Mouse (Mus musculus) inflammation-experienced regulatory T-cells (primary cell): Measurements from ENCODE around the gene Shb. TPM values are rescaled to one million over a fixed set of nuclear protein-coding genes. Genes with fewer than 3 reads are reported as not detected.

Experiments used
- polyA plus RNA-seq, 2 experiments: library from polyadenylated mRNA; unstranded; fragments of 100-300 nt; shearing (Covaris generic); gene quantifications; one replicate each; pipeline ENCODE4 v1.2.1; 2017

The Shb gene
- polyA plus RNA-seq: 1 to 10 TPM; 1.4 to 1.5 TPM

DNA sequence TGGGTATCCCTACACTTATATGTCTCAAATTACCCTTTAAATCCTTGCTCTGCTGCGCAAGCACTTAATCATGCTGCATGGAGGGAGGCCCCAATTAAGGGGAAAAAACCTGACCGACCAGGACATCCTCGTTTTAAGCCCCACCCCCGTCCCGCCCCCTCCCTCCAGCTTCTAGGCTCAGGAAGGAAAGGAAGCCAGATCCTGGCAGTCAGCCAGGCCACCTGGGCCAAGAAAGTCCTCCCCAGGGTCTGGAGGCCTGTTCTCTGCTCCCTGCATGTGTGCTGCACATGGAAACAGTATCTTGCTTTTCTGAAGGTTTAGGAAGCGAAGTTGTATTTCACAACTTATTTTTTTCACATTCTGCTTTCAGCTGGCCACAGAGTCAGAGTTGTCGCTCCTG is at the start of gene Shb:
TSS of gene Shb (minus strand) at position 96 of the 400 bp plus-strand sequence.

DNA sequence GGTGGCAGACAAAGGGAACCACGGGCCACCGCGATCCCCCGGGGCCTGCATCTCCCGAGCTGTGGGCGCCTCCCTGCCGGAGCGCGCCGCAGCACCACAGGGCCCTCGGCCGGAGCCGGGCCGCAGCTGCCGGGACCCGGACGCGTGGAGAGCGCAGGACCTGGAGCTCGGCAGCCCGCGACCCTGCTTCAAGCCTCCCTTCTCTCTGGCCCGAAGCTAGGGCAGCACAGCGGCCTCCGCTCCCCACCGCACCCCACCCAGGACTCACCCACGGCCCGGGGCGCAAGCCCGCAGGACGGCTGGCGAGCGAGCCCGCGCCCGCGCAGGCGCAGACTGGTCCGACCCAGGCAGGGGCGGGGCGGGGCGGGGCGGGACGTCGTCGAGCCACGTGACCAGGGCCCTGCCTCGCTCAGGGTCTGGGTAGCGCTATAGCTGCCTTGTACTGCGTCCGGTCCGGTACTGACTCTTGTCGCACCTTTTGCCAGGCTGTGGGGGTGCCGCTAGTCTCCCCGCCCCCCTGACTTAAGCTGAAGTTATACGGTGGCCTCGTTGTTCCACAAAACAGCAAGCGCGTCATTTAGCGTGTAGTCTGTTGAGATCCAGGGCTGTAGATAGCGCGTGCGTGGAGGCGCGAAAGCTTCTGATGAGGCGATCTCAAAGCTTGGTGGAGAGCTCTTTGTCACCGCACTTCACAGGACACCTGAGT is 123.7 kb downstream of the Shb start, which contains the start of gene Slc25a51:
TSS of gene Slc25a51 (minus strand) at position 340 of the 706 bp plus-strand sequence.

Other genes with a start within 250 kb of the Shb start
- 10 to 100 TPM; 19.5 to 23.6 TPM for gene Trmt10b, start 235.3 kb downstream of the Shb start, polyA plus RNA-seq
- gene Dcaf10, start 190.4 kb downstream of the Shb start, polyA plus RNA-seq: 10 to 100 TPM; 21.0 to 29.0 TPM
- 100 to 1,000 TPM; 115 to 132 TPM for gene Exosc3, start 189.7 kb downstream of the Shb start, polyA plus RNA-seq
- gene Slc25a51, start 123.7 kb downstream of the Shb start, polyA plus RNA-seq: 10 to 100 TPM; 23.4 to 32.0 TPM